Comparison of ENCODE assay signal across 8 mouse cellular contexts in the genomic region with DNA sequence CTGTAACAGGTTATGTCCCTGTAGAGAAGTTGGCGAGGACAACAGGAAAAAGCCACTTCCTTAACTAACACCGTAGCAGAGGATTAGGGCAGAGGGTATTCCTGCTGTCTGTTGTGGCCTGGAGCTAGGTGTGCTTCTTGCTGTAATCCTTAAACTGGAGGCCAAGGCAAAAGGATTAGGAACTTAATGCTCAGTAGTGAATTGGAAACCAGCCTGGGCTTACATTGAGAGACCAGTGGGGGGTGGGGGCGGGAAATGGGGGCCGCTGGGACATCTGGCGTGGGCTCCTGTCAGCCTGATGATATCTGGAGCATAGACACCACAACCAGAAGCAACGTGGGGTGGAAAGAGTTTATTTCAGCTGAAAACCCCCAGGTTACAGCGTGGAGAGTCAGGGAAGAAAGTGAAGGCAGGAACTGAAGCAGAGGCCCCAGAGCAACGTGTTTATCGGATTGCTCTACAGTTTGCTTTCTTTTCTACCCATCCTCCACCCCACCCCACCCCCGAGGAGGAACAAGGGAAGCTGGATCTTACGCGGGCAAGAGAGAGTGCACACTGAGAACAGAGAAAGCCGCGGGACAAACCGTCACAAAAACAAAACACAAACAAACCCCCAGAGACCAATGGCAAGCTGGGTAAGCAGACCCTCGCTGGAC. TPM values are rescaled to one million over a fixed set of nuclear protein-coding genes. Genes with fewer than 3 reads are reported as not detected.
DNase-seq lines count a peak whose midpoint lies in the region; ATAC-seq and TF ChIP-seq lines count a peak whose summit lies in the region.

No protein-coding gene starts in this region.

- DNase-seq in heart, postnatal 25 days (ENCODE audit: low spot score), result no peak
- DNase-seq in brain, embryonic 14.5 days (ENCODE audit: low read depth), result peak; percentile 42
- DNase-seq in hindbrain, embryonic 14.5 days (ENCODE audit: low spot score), result no peak
- DNase-seq in midbrain, embryonic 10.5 days (ENCODE audit: low spot score), result peak; percentile 31
- DNase-seq in yolk sac, embryonic 10.5 days (ENCODE audit: low spot score), result peak; percentile 61
- DNase-seq in cerebellum, adult 11-12 months, result no peak
- DNase-seq in gastrocnemius, postnatal 4 days (ENCODE audit: low spot score in 2 of 2), result no peak

- intact Hi-C loops in heart, postnatal 25 days (cut with DNase I), result loop anchor here (10.0 kb wide), 1 partner anchor 204 kb away; a partner anchor contains a TSS

- peak overlapping the region; percentile 38; the same call in 1 of the 2 replicates for H3K27ac ChIP-seq in heart, embryonic 11.5 days (ENCODE audit: low read depth, low read length)
- no peak overlapping the region for H3K27ac ChIP-seq in hindbrain, embryonic 14.5 days
- H3K27ac ChIP-seq in midbrain, embryonic 10.5 days (replicated peaks), result peak overlapping the region; percentile 81

- H3K36me3 ChIP-seq in heart, embryonic 11.5 days (ENCODE audit: control insufficient read depth, insufficient read depth, low read length), result no peaks in the 10 kb centered on the region
- H3K36me3 ChIP-seq in hindbrain, embryonic 14.5 days (replicated peaks; ENCODE audit: control insufficient read depth, insufficient read depth), result no peaks in the 10 kb centered on the region
- no peaks in the 10 kb centered on the region for H3K36me3 ChIP-seq in midbrain, embryonic 10.5 days

- H3K4me2 ChIP-seq in heart, embryonic 11.5 days, result peak overlapping the region; percentile 67
- peak overlapping the region; percentile 39 for H3K4me2 ChIP-seq in hindbrain, embryonic 14.5 days (replicated peaks)

- H3K9me3 ChIP-seq in heart, embryonic 11.5 days (replicated peaks; ENCODE audit: control insufficient read depth, low read length), result no peaks in the 10 kb centered on the region
- no peaks in the 10 kb centered on the region for H3K9me3 ChIP-seq in hindbrain, embryonic 14.5 days (ENCODE audit: control insufficient read depth, low read length)
- H3K9me3 ChIP-seq in midbrain, embryonic 10.5 days (replicated peaks), result no peaks in the 10 kb centered on the region

- no peak for ATAC-seq in heart, embryonic 11.5 days (replicated peaks; ENCODE audit: insufficient number of reproducible peaks, low FRiP score, low TSS enrichment)
- ATAC-seq in hindbrain, embryonic 14.5 days (ENCODE audit: low FRiP score), result no peak

- H3K4me3 ChIP-seq in heart, embryonic 11.5 days (ENCODE audit: low read depth, low read length), result peak overlapping the region; percentile 36
- no peak overlapping the region for H3K4me3 ChIP-seq in hindbrain, embryonic 14.5 days (replicated peaks; ENCODE audit: low read length)
- H3K4me3 ChIP-seq in midbrain, embryonic 10.5 days, result peak overlapping the region; percentile 42

- TF ChIP-seq POLR2A in brain, embryonic 14.5 days (IDR thresholded peaks at IDR 0.05; ENCODE audit: borderline replicate concordance, extremely low read depth, insufficient read depth, insufficient read length, poor library complexity, severe bottlenecking), result no peak

- H3K9ac ChIP-seq in heart, embryonic 11.5 days (ENCODE audit: low read depth, low read length), result peak overlapping the region; percentile 73
- peak overlapping the region; percentile 42; the same call in 1 of the 2 replicates for H3K9ac ChIP-seq in hindbrain, embryonic 14.5 days

- 6% methylated on average over 16 of the region's 16 CpGs for WGBS in heart, embryonic 11.5 days (ENCODE audit: insufficient replicate concordance)
- WGBS in hindbrain, embryonic 14.5 days, result 9% methylated on average over 16 of the region's 16 CpGs
- WGBS in midbrain, embryonic 10.5 days, result 4% methylated on average over 16 of the region's 16 CpGs

- H3K4me1 ChIP-seq in heart, embryonic 11.5 days (ENCODE audit: control insufficient read depth, insufficient read depth, low read length), result peaks cover 3% of the 10 kb centered on the region; the same call in 1 of the 2 replicates
- H3K4me1 ChIP-seq in hindbrain, embryonic 14.5 days (replicated peaks; ENCODE audit: control insufficient read depth, insufficient read depth, low read length), result no peaks in the 10 kb centered on the region
- peaks cover 22% of the 10 kb centered on the region for H3K4me1 ChIP-seq in midbrain, embryonic 10.5 days

- no peak for TF ChIP-seq CTCF in brain, embryonic 14.5 days (IDR thresholded peaks at IDR 0.05; ENCODE audit: borderline replicate concordance, extremely low read depth, insufficient read depth, insufficient read length)

- H3K27me3 ChIP-seq in heart, embryonic 11.5 days (ENCODE audit: control insufficient read depth, insufficient read depth, low read length), result no peaks in the 10 kb centered on the region
- H3K27me3 ChIP-seq in hindbrain, embryonic 14.5 days (ENCODE audit: control insufficient read depth, insufficient read depth, low read length), result no peaks in the 10 kb centered on the region
- H3K27me3 ChIP-seq in midbrain, embryonic 10.5 days (ENCODE audit: low read depth, poor library complexity, severe bottlenecking), result peaks cover 5% of the 10 kb centered on the region

RNA-seq across cellular contexts. Expression of a gene that starts 18.9 kb away (rescaled TPM):
- polyA plus RNA-seq in heart, embryonic 11.5 days (2014; fragmentation: Nextera tagmentation; extraction: Ambion mirVana), result 44.2 and 48.3 TPM in 2 replicates
- total RNA-seq in heart, postnatal 25 days (2021), result 10 to 100 TPM; 13.1 to 14.8 TPM
- polyA plus RNA-seq in brain, embryonic 14.5 days (2012; rRNA removed), result 40.6 and 57.3 TPM in 2 replicates
- polyA plus RNA-seq in hindbrain, embryonic 14.5 days (2014; fragmentation: Nextera tagmentation; extraction: Ambion mirVana), result 28.5 and 29.8 TPM in 2 replicates
- polyA plus RNA-seq in midbrain, embryonic 10.5 days (2016; fragmentation: Nextera tagmentation; extraction: Ambion mirVana), result 50.1 and 53.4 TPM in 2 replicates
- 10 to 100 TPM; 19.6 to 20.0 TPM for total RNA-seq in gastrocnemius, postnatal 4 days (2021)

RNA-seq across cellular contexts. Expression of a gene that starts 20.0 kb away (rescaled TPM):
- 1.5 and 1.8 TPM in 2 replicates for polyA plus RNA-seq in heart, embryonic 11.5 days (2014; fragmentation: Nextera tagmentation; extraction: Ambion mirVana)
- 1 to 10 TPM; 1.3 to 1.5 TPM for total RNA-seq in heart, postnatal 25 days (2021)
- polyA plus RNA-seq in brain, embryonic 14.5 days (2012; rRNA removed), result 0.32 and 0.36 TPM in 2 replicates
- 0.27 and 0.32 TPM in 2 replicates for polyA plus RNA-seq in hindbrain, embryonic 14.5 days (2014; fragmentation: Nextera tagmentation; extraction: Ambion mirVana)
- 0.26 and 0.27 TPM in 2 replicates for polyA plus RNA-seq in midbrain, embryonic 10.5 days (2016; fragmentation: Nextera tagmentation; extraction: Ambion mirVana)
- under 1 TPM in 1 of 2 experiments, not detected in 1; 0.26 TPM for total RNA-seq in gastrocnemius, postnatal 4 days (2021)

RNA-seq across cellular contexts. Expression of a gene that starts 26.1 kb away (rescaled TPM):
- polyA plus RNA-seq in heart, embryonic 11.5 days (2014; fragmentation: Nextera tagmentation; extraction: Ambion mirVana), result 222 and 232 TPM in 2 replicates
- 100 to 1,000 TPM; 253 to 263 TPM for total RNA-seq in heart, postnatal 25 days (2021)
- polyA plus RNA-seq in brain, embryonic 14.5 days (2012; rRNA removed), result 96.3 and 107 TPM in 2 replicates
- 131 and 132 TPM in 2 replicates for polyA plus RNA-seq in hindbrain, embryonic 14.5 days (2014; fragmentation: Nextera tagmentation; extraction: Ambion mirVana)
- polyA plus RNA-seq in midbrain, embryonic 10.5 days (2016; fragmentation: Nextera tagmentation; extraction: Ambion mirVana), result 167 and 194 TPM in 2 replicates
- total RNA-seq in gastrocnemius, postnatal 4 days (2021), result 100 to 1,000 TPM; 116 to 122 TPM

RNA-seq across cellular contexts. Expression of a gene that starts 39.0 kb away (rescaled TPM):
- polyA plus RNA-seq in heart, embryonic 11.5 days (2014; fragmentation: Nextera tagmentation; extraction: Ambion mirVana), result 157 and 168 TPM in 2 replicates
- 10 to 100 TPM; 44.1 to 46.9 TPM for total RNA-seq in heart, postnatal 25 days (2021)
- 204 and 253 TPM in 2 replicates for polyA plus RNA-seq in brain, embryonic 14.5 days (2012; rRNA removed)
- 248 and 261 TPM in 2 replicates for polyA plus RNA-seq in hindbrain, embryonic 14.5 days (2014; fragmentation: Nextera tagmentation; extraction: Ambion mirVana)
- 226 and 238 TPM in 2 replicates for polyA plus RNA-seq in midbrain, embryonic 10.5 days (2016; fragmentation: Nextera tagmentation; extraction: Ambion mirVana)
- 10 to 100 TPM; 74.0 to 81.3 TPM for total RNA-seq in gastrocnemius, postnatal 4 days (2021)

RNA-seq across cellular contexts. Expression of a gene that starts 40.4 kb away (rescaled TPM):
- polyA plus RNA-seq in heart, embryonic 11.5 days (2014; fragmentation: Nextera tagmentation; extraction: Ambion mirVana), result not detected in 2 replicates
- not detected for total RNA-seq in heart, postnatal 25 days (2021)
- polyA plus RNA-seq in brain, embryonic 14.5 days (2012; rRNA removed), result not detected in 2 replicates
- polyA plus RNA-seq in hindbrain, embryonic 14.5 days (2014; fragmentation: Nextera tagmentation; extraction: Ambion mirVana), result 0.29 TPM in 1 of 2 replicates, not detected in the other
- polyA plus RNA-seq in midbrain, embryonic 10.5 days (2016; fragmentation: Nextera tagmentation; extraction: Ambion mirVana), result not detected in 2 replicates
- total RNA-seq in gastrocnemius, postnatal 4 days (2021), result 10 to 100 TPM; 80.7 to 99.3 TPM

Comparison
In these comparisons a context has a peak if more than half of its experiments do, and no peak if none do; other contexts are left out.
1. DNase-seq: peak in brain, embryonic 14.5 days (single experiment), midbrain, embryonic 10.5 days (single experiment) and yolk sac, embryonic 10.5 days (single experiment); none in heart, postnatal 25 days (single experiment), hindbrain, embryonic 14.5 days (single experiment), cerebellum, adult 11-12 months (single experiment) and gastrocnemius, postnatal 4 days (0 of 2).